Mouse (Mus musculus): ENCODE results near the gene Vav3.

DNA sequence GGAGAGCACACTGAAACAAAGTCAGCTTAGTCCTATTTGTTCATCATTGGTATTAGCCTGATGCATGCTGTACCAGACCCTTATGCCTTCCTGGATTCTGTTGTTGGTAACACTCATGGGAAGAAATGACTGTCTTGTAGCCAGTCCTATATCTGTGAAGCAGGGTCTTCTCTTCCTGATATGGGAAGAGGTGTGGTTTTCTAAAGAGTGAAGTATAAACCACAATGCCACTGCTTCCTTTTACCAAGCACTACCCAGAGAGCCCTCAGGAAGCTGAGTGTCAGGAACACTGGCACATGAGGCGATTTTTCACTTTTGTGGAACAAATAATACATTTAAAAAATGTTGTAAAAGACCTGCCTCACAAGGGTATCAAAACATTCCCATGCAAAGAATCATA lies 231.0 kb downstream of the Vav3 start:
- no peak for TF ChIP-seq CTCF (IDR thresholded peaks at IDR 0.05; ENCODE audit: low read depth, low read length)
- no peak for TF ChIP-seq POLR2A (IDR thresholded peaks at IDR 0.05; ENCODE audit: insufficient read depth, low read length)
